Mouse (Mus musculus) neural tube, embryonic 15.5 days (tissue): ENCODE measurements around the gene Mctp1. TPM values are rescaled to one million over a fixed set of nuclear protein-coding genes. Genes with fewer than 3 reads are reported as not detected.

Experiments
- ATAC-seq: fragments of 200-750 bp; cut with Nextera tagmentation; 2 replicates; pipeline ENCODE4 v1.8.0; 2017; ENCODE audit warnings: mild to moderate bottlenecking, moderate TSS enrichment, moderate library complexity; ENCODE audit not compliant: low FRiP score
- H3K27ac ChIP-seq: fragments of 300-500 bp; sonication (generic); replicated peaks from 2 replicates; pipeline ENCODE4 v1.5.1; 2015; ENCODE audit warnings: mild to moderate bottlenecking, inconsistent platforms
- H3K27me3 ChIP-seq: fragments of 300-500 bp; sonication (generic); replicated peaks from 2 replicates; pipeline ENCODE4 v1.6.1; 2015; ENCODE audit warnings: inconsistent platforms
- H3K36me3 ChIP-seq: fragments of 300-500 bp; sonication (generic); 2 replicates; pipeline ENCODE4 v1.6.1; 2015; ENCODE audit warnings: inconsistent platforms
- H3K4me1 ChIP-seq: fragments of 300-500 bp; sonication (generic); 2 replicates; pipeline ENCODE4 v1.6.1; 2015; ENCODE audit warnings: inconsistent platforms
- H3K4me2 ChIP-seq: fragments of 300-500 bp; sonication (generic); 2 replicates; pipeline ENCODE4 v1.6.1; 2015; ENCODE audit warnings: inconsistent platforms, mild to moderate bottlenecking, moderate library complexity
- H3K4me3 ChIP-seq: fragments of 300-500 bp; sonication (generic); replicated peaks from 2 replicates; pipeline ENCODE4 v1.5.1; 2015; ENCODE audit warnings: mild to moderate bottlenecking, inconsistent platforms
- H3K9ac ChIP-seq: fragments of 300-500 bp; sonication (generic); replicated peaks from 2 replicates; pipeline ENCODE4 v1.6.1; 2015; ENCODE audit warnings: mild to moderate bottlenecking, inconsistent platforms
- H3K9me3 ChIP-seq: fragments of 300-500 bp; sonication (generic); replicated peaks from 2 replicates; pipeline ENCODE4 v1.6.1; 2016; ENCODE audit warnings: inconsistent platforms
- WGBS: fragments of 180-500 bp; shearing (Covaris S2); methylation state at CpG from one replicate; pipeline ENCODE4 v1.1.7; 2015; ENCODE audit warnings: mixed read lengths; 5-methylcytosine and 5-hydroxymethylcytosine counted together
- polyA plus RNA-seq: library from polyadenylated mRNA; unstranded; fragments of >200 nt; fragmentation: Nextera tagmentation; extraction: Ambion mirVana; gene quantifications from 2 replicates; pipeline ENCODE4 v1.2.1, GENCODE M21; 2015

Gene Mctp1
- polyA plus RNA-seq, 1 experiment from 2014 or later: 2.0 TPM

DNA sequence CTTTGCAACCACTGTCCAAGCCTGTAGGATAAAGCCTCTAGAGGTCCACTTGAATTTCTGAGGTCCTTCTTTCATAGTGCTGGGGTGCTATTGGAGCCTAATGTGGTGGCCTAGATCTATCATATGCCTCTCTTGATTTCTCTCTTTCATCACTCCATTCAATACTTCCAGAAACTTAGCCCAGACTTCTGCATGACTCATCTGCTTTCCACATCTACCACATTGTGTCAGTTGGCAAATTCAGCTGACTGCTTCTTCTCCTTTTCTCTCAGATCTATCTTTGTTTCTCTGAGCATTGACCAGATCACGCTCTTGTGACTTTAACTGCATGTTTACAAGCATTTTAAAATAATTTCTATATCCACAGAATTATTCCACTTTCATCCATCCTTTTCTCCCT lies 249.4 kb downstream of the Mctp1 start:
- H3K9ac ChIP-seq: no peak overlapping the region
- WGBS: 94% methylated on average over 1 of the region's 1 CpGs
- ATAC-seq: no peak
- no peak overlapping the region for H3K27ac ChIP-seq
- H3K4me2 ChIP-seq: no peak overlapping the region
- H3K4me3 ChIP-seq: no peak overlapping the region
- no peaks in the 10 kb centered on the region for H3K36me3 ChIP-seq
- H3K4me1 ChIP-seq: no peaks in the 10 kb centered on the region
- H3K27me3 ChIP-seq: no peaks in the 10 kb centered on the region
- no peaks in the 10 kb centered on the region for H3K9me3 ChIP-seq

DNA sequence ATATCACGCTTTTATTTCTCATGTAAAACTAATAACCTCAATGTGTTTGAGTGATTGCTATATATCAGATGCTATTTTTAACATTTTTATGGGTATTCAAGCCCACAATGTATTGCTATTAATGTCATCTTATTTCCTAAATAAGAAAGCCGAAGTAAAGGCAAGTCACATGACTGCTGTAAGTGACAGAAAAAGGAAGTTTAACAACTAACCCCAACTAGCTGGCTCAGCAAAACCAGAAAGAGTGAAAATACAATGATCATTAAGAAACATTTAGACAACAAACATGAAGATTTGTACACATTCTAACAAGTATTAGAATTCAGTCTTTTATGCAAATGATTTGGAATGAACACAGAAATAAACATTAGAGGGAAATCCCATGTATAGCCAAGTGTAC lies 253.9 kb downstream of the Mctp1 start:
- Histone ChIP-seq H3K4me3 (no peak overlapping the region), H3K27ac (no peak overlapping the region), H3K4me1 (no peaks in the 10 kb centered on the region), H3K4me2 (no peak overlapping the region), H3K9ac (no peak overlapping the region), H3K27me3 (no peaks in the 10 kb centered on the region), H3K36me3 (no peaks in the 10 kb centered on the region), H3K9me3 (no peaks in the 10 kb centered on the region)
- 85% methylated on average over 2 of the region's 2 CpGs for WGBS
- ATAC-seq: no peak

DNA sequence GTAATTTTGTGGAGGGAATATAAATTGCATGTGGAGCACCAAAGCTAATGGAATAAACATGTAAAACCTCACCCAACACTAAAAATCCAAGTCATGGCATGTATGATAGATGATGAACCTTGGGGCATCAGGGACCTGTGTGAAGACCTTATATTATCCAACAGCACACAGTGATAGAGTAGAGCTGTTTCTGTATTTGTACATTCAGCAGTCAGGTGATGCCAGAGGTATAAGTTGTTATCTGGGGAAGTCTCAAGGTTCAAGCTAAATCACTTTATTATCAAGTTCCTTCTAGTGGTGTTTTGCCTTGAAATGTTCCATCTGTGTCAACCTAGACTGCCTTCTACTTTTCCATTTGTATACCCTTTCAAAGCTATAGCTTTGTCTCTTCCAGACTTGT lies 275.2 kb downstream of the Mctp1 start:
- Histone ChIP-seq H3K9ac (no peak overlapping the region), H3K36me3 (no peaks in the 10 kb centered on the region), H3K27ac (no peak overlapping the region), H3K4me3 (no peak overlapping the region), H3K9me3 (no peaks in the 10 kb centered on the region), H3K4me2 (no peak overlapping the region), H3K27me3 (no peaks in the 10 kb centered on the region), H3K4me1 (no peaks in the 10 kb centered on the region)
- ATAC-seq: no peak

DNA sequence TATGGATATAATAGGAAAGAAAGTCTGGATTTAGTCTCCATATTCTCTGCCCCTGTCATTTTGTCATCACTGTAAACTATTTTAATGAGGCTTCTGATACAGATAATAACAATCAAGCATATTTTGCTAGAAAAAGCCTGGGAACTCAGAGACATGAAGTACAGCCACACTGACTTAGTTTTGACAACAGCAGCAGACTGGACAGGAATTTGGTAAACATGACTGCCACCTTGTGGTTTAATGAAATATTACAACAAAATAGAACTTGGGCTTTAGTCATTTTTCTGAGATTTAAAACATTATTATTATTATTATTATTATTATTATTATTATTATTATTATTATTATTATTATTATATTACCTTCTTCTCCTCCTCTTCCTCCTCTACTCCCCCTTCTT lies 297.0 kb downstream of the Mctp1 start:
- Histone ChIP-seq H3K36me3 (no peaks in the 10 kb centered on the region), H3K4me2 (no peak overlapping the region), H3K9ac (no peak overlapping the region), H3K9me3 (no peaks in the 10 kb centered on the region), H3K4me1 (no peaks in the 10 kb centered on the region), H3K4me3 (no peak overlapping the region), H3K27ac (no peak overlapping the region), H3K27me3 (no peaks in the 10 kb centered on the region)
- ATAC-seq: no peak

DNA sequence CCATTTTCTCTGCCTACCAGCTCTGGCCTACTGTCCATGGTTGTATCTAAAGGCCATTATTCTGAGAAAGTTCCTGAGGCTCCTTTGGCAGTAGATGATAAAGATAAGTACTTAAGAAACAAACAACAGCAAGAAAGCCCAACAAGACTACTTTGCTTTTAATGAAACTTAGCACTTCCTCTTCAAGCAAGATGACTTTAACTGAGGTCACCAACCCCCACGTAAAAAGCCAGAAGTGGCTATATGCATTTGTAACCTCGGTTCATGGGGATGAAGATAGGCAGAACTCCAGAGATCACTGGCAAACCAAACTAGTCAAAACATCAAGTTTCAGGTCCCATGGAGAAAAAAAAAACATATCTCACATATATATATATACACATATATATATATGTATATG lies 305.0 kb downstream of the Mctp1 start:
- no peak overlapping the region for H3K4me2 ChIP-seq
- no peaks in the 10 kb centered on the region for H3K9me3 ChIP-seq
- ATAC-seq: no peak
- H3K9ac ChIP-seq: no peak overlapping the region
- H3K27ac ChIP-seq: no peak overlapping the region
- no peak overlapping the region for H3K4me3 ChIP-seq
- H3K36me3 ChIP-seq: no peaks in the 10 kb centered on the region
- H3K4me1 ChIP-seq: no peaks in the 10 kb centered on the region
- 90% methylated on average over 2 of the region's 2 CpGs for WGBS
- H3K27me3 ChIP-seq: no peaks in the 10 kb centered on the region

DNA sequence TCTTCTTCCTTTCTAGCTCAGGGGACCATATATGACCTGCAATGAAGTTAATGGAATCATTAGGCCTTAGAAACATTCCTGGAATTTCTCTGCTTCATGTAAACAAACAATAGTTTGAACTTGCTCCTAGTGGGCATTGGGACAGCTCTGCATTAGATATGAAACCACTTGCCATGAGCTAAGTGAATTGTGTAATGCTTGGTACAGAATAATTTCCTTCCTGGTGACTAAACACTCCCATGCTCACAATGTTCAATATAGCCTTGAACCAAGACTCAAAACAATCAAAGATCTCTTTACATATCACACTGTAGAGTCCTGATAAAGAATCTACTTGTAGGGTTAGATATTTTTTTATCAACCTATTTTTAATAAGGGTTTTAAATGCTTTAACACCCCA lies 305.8 kb downstream of the Mctp1 start:
- Histone ChIP-seq H3K4me2 (no peak overlapping the region), H3K9ac (no peak overlapping the region), H3K4me3 (no peak overlapping the region), H3K27ac (no peak overlapping the region), H3K9me3 (no peaks in the 10 kb centered on the region), H3K36me3 (no peaks in the 10 kb centered on the region), H3K27me3 (no peaks in the 10 kb centered on the region), H3K4me1 (no peaks in the 10 kb centered on the region)
- no peak for ATAC-seq

DNA sequence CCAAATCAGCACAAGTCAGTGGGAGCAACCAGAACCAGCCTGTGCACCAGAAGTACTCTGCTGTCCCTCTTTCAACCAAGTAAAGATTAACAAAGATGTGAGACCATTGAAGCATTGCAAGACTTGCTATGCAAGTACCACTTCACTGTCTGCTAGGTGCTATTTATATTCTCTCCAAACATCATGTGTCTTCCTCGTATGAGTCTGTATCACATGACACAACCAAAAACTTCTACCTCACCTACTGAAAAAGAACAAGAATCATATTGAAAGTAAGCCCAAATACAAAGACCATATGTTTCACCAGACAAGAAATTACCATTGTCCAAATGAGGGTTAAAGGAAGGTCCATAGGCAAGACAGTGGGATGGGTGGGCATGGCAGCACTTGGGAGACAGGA lies 306.4 kb downstream of the Mctp1 start:
- H3K4me3 ChIP-seq: no peak overlapping the region
- H3K4me1 ChIP-seq: no peaks in the 10 kb centered on the region
- no peak for ATAC-seq
- no peak overlapping the region for H3K9ac ChIP-seq
- H3K9me3 ChIP-seq: no peaks in the 10 kb centered on the region
- no peak overlapping the region for H3K4me2 ChIP-seq
- 84% methylated on average over 1 of the region's 1 CpGs for WGBS
- no peaks in the 10 kb centered on the region for H3K36me3 ChIP-seq
- no peaks in the 10 kb centered on the region for H3K27me3 ChIP-seq
- no peak overlapping the region for H3K27ac ChIP-seq

DNA sequence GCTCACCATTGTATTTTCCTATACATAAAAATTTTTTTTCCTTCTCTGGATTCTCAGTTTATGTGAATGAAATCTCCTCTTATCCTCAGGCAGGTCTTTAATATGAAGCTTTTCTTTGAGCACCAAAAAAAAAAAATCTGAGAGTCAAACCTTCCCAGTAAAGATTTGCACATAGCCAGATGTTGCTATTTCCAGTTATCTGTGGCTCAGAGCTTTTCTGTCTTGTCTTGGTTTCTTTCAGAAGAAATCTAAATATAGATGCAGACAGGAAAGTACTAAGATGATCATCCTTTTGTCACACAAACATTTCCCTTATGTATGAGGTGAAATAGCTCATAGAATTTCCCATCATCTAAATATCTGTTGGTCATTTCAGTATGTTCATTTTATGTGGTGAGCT lies 349.7 kb downstream of the Mctp1 start:
- H3K4me3 ChIP-seq: no peak overlapping the region
- no peak for ATAC-seq

DNA sequence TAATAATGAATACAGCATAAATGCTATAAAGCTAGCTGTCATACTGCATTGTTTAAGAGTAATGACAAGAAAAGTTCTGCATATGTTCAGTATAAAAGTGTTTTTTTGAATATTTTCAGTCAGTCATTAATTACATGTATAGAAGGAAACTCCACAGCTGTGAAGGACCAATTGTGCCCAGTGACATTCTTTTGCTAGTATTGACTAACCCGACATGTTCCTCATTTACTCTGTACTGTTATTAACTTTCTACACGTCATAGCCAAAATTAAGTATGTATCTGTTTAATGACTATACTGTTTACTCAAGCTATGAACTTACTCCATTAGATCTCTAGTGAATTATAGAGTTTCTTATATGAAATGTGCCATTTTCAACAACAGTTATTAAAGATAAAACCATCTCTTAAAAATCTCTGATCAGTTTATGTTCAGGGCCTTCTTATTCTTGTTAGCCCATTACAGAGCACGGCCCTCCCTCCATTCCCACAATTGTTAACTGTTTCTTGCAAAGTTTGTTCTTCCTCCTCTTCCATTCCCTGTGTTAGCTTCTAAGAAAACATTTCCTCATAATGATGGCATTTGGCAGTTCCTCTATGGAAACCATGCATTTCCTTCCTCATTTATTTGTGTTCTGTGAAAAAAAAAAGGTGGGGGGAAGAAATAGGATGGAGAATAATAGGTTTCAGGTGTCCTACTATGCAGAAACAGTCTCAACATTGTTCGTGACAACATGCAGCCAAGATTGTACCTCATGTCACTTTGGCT lies 366.5 kb downstream of the Mctp1 start:
- no peak overlapping the region for H3K9ac ChIP-seq
- H3K27ac ChIP-seq: no peak overlapping the region
- 82% methylated on average over 4 of the region's 4 CpGs for WGBS
- H3K36me3 ChIP-seq: no peaks in the 10 kb centered on the region
- ATAC-seq: no peak
- H3K27me3 ChIP-seq: no peaks in the 10 kb centered on the region
- H3K9me3 ChIP-seq: no peaks in the 10 kb centered on the region
- H3K4me3 ChIP-seq: no peak overlapping the region
- no peaks in the 10 kb centered on the region for H3K4me1 ChIP-seq
- no peak overlapping the region for H3K4me2 ChIP-seq

More for the DNA sequence above, 349.7 kb downstream of the Mctp1 start:
- H3K27me3 ChIP-seq: no peaks in the 10 kb centered on the region
- no peak overlapping the region for H3K9ac ChIP-seq
- H3K27ac ChIP-seq: no peak overlapping the region
- no peaks in the 10 kb centered on the region for H3K9me3 ChIP-seq
- H3K4me1 ChIP-seq: no peaks in the 10 kb centered on the region
- no peak overlapping the region for H3K4me2 ChIP-seq
- H3K36me3 ChIP-seq: no peaks in the 10 kb centered on the region

DNA sequence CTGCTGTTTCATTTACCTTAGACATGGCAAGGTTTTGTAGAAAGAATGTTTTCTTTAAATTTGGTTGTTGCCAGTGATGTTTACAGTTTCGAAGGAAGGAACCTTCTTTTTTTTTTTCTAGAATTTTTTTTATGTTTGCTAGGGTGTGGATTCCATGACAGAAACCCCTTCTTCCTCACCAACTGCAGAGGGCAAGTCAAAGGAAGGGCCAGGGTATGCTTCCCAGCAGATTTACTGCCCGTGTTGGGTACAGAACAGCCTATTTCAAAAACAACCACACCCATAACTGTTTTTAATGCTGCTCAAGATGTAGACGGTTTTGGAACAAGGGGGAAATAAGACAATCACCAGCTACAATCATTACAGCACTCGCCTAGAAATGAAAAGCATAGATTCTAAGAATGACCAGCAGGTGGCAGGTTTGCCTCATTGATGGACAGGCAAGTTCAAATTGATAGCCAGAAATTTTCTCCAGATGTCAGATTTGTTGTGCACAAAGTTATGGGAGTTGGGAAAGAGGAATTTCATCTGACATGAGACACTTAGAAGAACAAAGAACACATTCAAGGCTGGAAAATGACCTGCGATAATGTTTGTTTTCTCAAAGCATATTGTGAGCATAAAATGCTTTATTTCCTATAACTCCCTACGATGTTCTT lies 375.6 kb downstream of the Mctp1 start:
- Histone ChIP-seq H3K36me3 (no peaks in the 10 kb centered on the region), H3K4me2 (no peak overlapping the region), H3K27ac (no peak overlapping the region), H3K4me1 (no peaks in the 10 kb centered on the region), H3K27me3 (no peaks in the 10 kb centered on the region), H3K9me3 (no peaks in the 10 kb centered on the region), H3K4me3 (no peak overlapping the region), H3K9ac (no peak overlapping the region)
- peak; percentile 41; the same call in 1 of the 2 replicates for ATAC-seq
- WGBS: 22% methylated on average over 6 of the region's 6 CpGs

DNA sequence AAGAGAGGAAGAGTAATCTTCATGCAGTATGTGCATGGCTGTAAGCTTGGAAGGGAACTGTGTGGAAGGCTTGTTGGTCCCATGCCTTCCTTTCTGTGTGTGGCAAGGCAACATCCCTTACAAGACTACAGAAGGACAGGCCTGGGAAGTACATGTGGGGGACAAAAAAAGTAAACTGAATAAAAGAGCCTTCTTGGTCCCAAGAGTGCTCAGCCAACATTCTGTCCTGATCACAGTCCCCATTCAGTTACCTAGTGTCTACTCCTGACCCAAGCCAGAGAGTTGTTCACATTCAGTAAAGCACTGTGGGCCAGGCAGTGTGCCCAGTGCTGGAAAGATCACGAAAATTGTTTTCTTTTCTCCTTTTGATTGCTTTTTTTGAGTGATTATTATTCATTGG lies 415.3 kb downstream of the Mctp1 start:
- Histone ChIP-seq H3K9ac (no peak overlapping the region), H3K36me3 (no peaks in the 10 kb centered on the region), H3K9me3 (no peaks in the 10 kb centered on the region), H3K4me2 (no peak overlapping the region), H3K27ac (no peak overlapping the region), H3K27me3 (no peaks in the 10 kb centered on the region), H3K4me1 (no peaks in the 10 kb centered on the region), H3K4me3 (no peak overlapping the region)
- WGBS: 64% methylated on average over 1 of the region's 1 CpGs
- ATAC-seq: no peak

DNA sequence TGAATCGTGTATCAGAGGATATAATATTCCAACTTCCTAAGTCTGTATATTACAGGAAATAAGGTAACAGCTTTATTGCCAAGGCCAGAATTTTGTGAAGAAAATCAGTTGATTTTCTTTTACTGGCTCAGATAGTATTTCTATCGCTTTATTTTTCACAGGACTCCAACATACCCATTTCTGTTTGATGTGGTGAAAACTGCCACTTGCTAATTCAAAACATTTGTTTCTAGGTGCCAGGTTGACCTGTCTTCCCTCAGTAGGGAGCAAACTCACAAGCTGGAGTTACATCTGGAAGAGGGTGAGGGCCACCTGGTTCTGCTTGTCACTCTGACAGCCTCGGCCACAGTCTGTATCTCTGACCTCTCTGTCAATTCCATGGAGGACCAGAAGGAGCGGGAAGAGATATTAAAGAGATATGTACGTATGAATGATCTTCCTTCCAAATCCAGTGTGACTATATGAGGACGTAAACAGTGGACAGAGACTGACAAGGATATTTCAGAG lies 416.8 kb downstream of the Mctp1 start:
- WGBS: 84% methylated on average over 6 of the region's 6 CpGs
- Histone ChIP-seq H3K4me1 (no peaks in the 10 kb centered on the region), H3K27me3 (no peaks in the 10 kb centered on the region), H3K9ac (no peak overlapping the region), H3K27ac (no peak overlapping the region), H3K4me3 (no peak overlapping the region), H3K9me3 (no peaks in the 10 kb centered on the region), H3K36me3 (no peaks in the 10 kb centered on the region), H3K4me2 (no peak overlapping the region)
- ATAC-seq: no peak
